Mouse (Mus musculus): ENCODE results near the gene Rpl4. TPM values are rescaled to one million over a fixed set of nuclear protein-coding genes. Genes with fewer than 3 reads are reported as not detected.
"Not testable (repeated sequence)": the region's sequence is repeated elsewhere in the genome, so short reads cannot be mapped to it uniquely, and the experiment has no call there.

Rpl4 gene
- polyA plus RNA-seq (2015; fragmentation: Nextera tagmentation; extraction: Ambion mirVana): 1,198 and 1,252 TPM in 2 replicates

DNA sequence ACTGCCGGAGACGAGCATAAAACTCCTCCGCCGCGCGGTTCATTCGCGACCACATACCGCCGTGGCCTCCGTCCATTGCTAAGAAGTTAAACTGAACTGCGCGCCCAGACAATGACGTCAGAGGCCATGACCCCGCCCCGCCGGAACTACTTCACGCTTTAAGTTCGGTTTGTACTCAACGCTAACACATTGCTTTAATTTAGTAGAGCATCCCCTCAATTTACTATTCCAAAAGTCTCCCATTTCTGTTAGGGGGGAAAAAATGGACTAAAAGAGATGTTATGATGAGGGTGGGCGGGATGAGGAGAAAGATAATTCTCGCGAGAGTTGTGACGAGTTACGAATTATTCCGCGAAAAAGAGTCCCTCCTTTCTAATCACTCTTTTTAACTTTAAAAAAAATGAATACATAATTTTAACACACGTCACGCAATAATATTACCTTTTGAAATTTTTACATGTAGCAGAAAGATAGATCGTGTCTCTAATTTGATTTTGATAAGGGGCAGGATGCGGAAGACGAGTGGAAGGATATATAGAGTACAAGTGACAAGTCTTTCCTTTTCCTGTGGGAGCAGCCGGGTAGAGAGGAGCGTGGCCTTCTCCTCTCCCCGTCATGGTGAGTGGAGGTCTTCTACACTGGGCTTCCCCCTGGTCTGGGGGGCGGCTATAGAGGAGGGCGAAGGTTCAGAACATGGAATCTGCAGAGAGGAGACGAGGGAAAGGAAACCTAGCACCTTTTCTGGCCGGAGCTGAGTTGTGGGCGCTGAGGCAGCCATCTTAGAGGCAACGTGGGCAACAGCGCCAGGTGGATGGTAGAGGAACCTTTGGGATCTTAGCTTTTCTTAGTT lies at the start of gene Rpl4, which contains the start of gene Zwilch:
TSS of gene Rpl4 (plus strand) at position 560 of the 850 bp plus-strand sequence.
TSS of gene Zwilch (minus strand) at position 289 of the 850 bp plus-strand sequence.
- Histone ChIP-seq H3K9me3 (no peaks in the 10 kb centered on the region), H3K9ac (peak within 1 kb of the TSS; percentile 87), H3K27me3 (replicated peaks) (no peaks in the 10 kb centered on the region), H3K4me1 (replicated peaks) (peaks cover 3% of the 10 kb centered on the region; the same call in 1 of the 2 replicates), H3K36me3 (peaks cover 33% of the 10 kb centered on the region), H3K4me2 (replicated peaks) (peak within 1 kb of the TSS; percentile 66), H3K27ac (peak within 1 kb of the TSS; percentile 91), H3K4me3 (replicated peaks) (peak within 1 kb of the TSS; percentile 83)
- peak; percentile 91 for ATAC-seq
- 0% methylated on average over 42 of the region's 42 CpGs for WGBS

DNA sequence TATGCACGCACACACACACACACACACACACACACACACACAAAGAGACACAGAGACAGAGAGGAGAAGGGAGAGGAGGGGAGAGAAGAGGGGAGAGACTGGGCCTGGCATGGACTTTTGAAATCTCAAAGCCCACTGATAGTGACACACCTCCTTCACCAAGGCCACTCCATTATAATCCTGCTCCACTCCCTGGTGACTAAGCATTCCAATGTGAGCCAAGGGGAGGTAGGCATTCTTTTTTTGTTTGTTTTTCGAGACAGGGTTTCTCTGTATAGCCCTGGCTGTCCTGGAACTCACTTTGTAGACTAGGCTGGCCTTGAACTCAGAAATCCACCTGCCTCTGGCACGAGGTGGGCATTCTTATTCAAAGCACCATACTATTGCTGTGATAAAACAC lies 48.3 kb upstream of the Rpl4 start:
- not testable (repeated sequence) for H3K9ac ChIP-seq; H3K4me2 ChIP-seq (replicated peaks); H3K4me1 ChIP-seq (replicated peaks); H3K27ac ChIP-seq; H3K36me3 ChIP-seq; H3K9me3 ChIP-seq; H3K4me3 ChIP-seq (replicated peaks); H3K27me3 ChIP-seq (replicated peaks)
- 66% methylated on average over 3 of the region's 3 CpGs for WGBS
- ATAC-seq: peak; percentile 56

DNA sequence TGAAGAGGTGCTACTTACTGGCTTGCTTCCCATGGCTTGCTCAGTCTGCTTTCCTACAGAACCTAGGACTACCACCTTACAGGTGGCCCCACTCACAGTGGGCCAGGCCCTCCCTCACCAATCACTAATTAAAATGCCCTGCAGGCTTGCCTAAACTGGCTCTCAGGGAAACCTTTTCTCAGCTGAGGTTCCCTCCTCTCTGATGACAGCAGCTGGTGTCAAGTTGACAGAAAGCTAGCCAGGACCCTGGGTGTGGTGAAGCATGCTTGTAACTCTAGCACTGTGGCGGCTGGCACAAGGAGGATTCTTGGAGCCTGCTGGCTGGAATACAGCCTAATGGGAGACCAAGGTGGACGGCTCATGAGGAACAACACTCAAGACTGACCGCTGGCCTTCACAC lies 47.9 kb upstream of the Rpl4 start:
- WGBS: 68% methylated on average over 3 of the region's 3 CpGs
- Histone ChIP-seq H3K9ac (no peak overlapping the region), H3K4me2 (replicated peaks) (no peak overlapping the region), H3K4me1 (replicated peaks) (no peaks in the 10 kb centered on the region; the same call in 1 of the 2 replicates), H3K9me3 (no peaks in the 10 kb centered on the region), H3K27me3 (replicated peaks) (no peaks in the 10 kb centered on the region), H3K4me3 (replicated peaks) (no peak overlapping the region), H3K36me3 (no peaks in the 10 kb centered on the region), H3K27ac (no peak overlapping the region)
- peak; percentile 14; the same call in 1 of the 2 replicates for ATAC-seq

DNA sequence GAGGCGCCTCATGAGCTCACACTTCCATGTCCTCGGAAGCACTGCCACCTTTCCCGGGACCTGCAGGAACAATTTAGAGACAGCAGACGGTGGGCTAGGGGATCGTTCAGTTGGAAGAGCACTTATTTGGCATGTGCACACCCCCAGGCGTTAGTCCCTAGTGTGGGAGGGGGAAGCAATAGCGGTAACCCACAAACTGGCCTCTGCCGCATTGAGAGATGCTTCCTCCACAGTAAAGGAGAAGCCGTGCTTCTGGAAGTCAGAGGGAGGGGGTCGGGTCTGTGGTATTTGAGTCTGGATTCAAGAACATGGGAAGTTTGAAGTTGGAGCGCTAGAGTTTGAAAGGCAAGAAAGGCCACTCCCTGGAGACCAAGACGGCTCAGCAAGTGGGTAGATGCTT lies 47.1 kb upstream of the Rpl4 start:
- no peaks in the 10 kb centered on the region for H3K27me3 ChIP-seq (replicated peaks)
- no peak for ATAC-seq
- no peak overlapping the region for H3K4me3 ChIP-seq (replicated peaks)
- no peaks in the 10 kb centered on the region for H3K36me3 ChIP-seq
- no peaks in the 10 kb centered on the region for H3K4me1 ChIP-seq (replicated peaks)
- no peaks in the 10 kb centered on the region for H3K9me3 ChIP-seq
- 60% methylated on average over 12 of the region's 12 CpGs for WGBS
- H3K4me2 ChIP-seq (replicated peaks): no peak overlapping the region
- H3K9ac ChIP-seq: no peak overlapping the region
- no peak overlapping the region for H3K27ac ChIP-seq

DNA sequence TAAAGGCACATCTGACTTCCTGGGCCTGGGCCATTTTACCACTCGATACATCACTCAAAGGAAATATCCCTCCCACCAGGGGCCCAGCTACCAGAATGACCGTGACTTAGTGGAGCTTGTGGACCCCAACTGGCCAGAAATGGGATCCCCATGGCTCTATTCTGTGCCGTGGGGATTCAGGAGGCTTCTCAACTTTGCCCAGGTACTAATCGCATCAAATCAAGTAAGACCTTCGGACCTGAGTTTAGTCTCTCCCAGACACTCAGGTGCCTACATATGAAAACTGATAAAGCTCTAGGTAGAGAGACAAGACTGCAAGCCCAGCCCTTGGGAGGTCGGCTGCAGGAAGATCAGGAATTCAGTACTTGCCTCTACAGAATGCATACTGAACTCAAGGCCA lies 41.6 kb upstream of the Rpl4 start:
- Histone ChIP-seq H3K4me1 (replicated peaks) (no peaks in the 10 kb centered on the region), H3K36me3 (0 out of 2 replicates have a peak, but pooled peaks cover 4% of the 10 kb centered on the region), H3K27me3 (replicated peaks) (no peaks in the 10 kb centered on the region), H3K27ac (no peak overlapping the region), H3K9me3 (no peaks in the 10 kb centered on the region), H3K9ac (no peak overlapping the region), H3K4me3 (replicated peaks) (no peak overlapping the region), H3K4me2 (replicated peaks) (no peak overlapping the region)
- peak; percentile 71 for ATAC-seq
- 72% methylated on average over 6 of the region's 6 CpGs for WGBS

DNA sequence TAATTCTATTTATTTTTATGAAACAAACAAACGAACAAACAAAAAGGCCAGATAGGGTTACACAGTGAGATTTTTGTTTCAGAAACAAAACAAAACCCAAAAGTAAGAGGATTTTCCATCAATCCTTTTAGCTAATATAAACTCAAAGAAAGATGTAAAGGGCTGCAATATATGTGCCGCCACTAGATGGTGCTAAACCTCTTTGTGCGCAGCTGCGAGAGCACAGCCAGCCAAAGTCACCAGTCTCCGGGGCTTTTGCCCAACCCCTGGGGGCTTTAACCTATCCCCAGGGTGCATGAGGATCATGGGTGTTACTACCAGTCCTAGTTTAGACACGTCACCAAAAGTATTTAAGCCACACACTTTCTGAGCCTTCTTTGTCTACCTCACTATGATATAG lies 34.3 kb upstream of the Rpl4 start:
- H3K4me2 ChIP-seq (replicated peaks); H3K4me1 ChIP-seq (replicated peaks); H3K36me3 ChIP-seq; H3K27me3 ChIP-seq (replicated peaks); H3K9ac ChIP-seq; H3K9me3 ChIP-seq; ATAC-seq; H3K4me3 ChIP-seq (replicated peaks); H3K27ac ChIP-seq: not testable (repeated sequence)
- 4% methylated on average over 6 of the region's 6 CpGs for WGBS

DNA sequence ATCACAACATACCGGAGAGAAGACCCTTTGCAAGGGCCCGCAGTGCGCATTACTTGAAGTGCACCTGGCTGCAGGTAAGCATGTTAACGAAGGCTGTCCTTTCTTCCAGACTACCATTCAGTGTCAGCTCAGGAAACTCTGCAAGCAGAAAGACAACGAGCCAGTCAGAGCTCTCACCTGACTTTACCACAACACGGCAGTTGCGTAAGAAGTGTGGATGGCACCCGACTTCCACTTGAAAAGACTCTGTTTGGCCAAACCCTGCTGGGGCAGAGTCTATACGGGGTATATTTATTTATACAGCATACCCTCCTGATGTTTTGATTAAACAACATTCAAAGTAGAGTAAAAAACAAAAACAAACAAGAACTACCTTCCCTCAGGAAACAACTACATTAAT lies 33.3 kb upstream of the Rpl4 start:
- Histone ChIP-seq H3K9me3 (no peaks in the 10 kb centered on the region), H3K4me3 (replicated peaks) (no peak overlapping the region), H3K27ac (no peak overlapping the region), H3K4me1 (replicated peaks) (no peaks in the 10 kb centered on the region), H3K4me2 (replicated peaks) (no peak overlapping the region), H3K36me3 (peaks cover 4% of the 10 kb centered on the region; the same call in 1 of the 2 replicates), H3K9ac (no peak overlapping the region), H3K27me3 (replicated peaks) (no peaks in the 10 kb centered on the region)
- 87% methylated on average over 9 of the region's 9 CpGs for WGBS
- ATAC-seq: no peak

DNA sequence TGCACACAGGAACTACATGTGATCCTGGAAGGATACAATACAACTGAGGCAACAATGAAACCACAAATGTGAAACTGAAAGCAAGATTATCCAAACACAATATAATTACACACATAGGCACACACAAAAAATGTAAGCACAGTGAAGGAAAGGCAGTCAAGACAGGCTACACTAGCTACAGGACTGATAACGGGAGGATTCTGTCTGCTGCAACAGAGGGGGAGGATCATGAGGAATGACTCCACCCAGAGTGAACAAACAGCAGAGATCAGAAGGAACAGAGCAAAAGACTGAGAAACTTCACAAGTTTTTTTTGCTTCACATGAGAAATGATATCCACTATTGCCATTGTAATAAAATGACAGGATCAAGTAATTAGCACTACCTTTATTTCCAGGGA lies 16.5 kb upstream of the Rpl4 start:
- no peak overlapping the region for H3K4me2 ChIP-seq (replicated peaks)
- no peak for ATAC-seq
- WGBS: 91% methylated on average over 1 of the region's 1 CpGs

DNA sequence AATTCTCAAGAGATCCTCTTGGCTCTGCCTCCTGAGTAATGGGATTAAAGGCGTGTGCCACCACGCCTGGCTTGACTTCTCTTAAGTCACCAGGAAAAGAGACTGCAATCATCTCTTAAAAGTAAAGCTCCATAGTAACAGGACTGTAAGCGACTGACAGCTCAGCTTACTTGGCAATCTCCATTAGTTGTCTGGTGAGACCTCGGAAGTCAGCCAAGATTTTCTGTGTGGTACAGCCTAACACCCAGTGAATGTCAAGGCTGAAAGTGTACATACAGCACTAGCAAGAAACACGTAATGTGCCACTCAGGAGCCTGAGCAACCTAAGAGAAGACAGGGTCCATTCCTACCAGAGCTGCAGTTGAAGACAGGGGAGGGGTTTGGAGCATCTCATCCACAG lies 12.7 kb upstream of the Rpl4 start:
- ATAC-seq: no peak
- WGBS: 85% methylated on average over 5 of the region's 5 CpGs
- no peaks in the 10 kb centered on the region for H3K27me3 ChIP-seq (replicated peaks)
- no peaks in the 10 kb centered on the region for H3K4me1 ChIP-seq (replicated peaks)
- H3K27ac ChIP-seq: no peak overlapping the region
- H3K4me3 ChIP-seq (replicated peaks): no peak overlapping the region
- no peak overlapping the region for H3K4me2 ChIP-seq (replicated peaks)
- H3K9me3 ChIP-seq: no peaks in the 10 kb centered on the region
- peaks cover 12% of the 10 kb centered on the region; the same call in 1 of the 2 replicates for H3K36me3 ChIP-seq
- no peak overlapping the region for H3K9ac ChIP-seq

More for the DNA sequence above, 16.5 kb upstream of the Rpl4 start:
- H3K9ac ChIP-seq: no peak overlapping the region
- H3K9me3 ChIP-seq: no peaks in the 10 kb centered on the region
- H3K4me1 ChIP-seq (replicated peaks): no peaks in the 10 kb centered on the region
- H3K27ac ChIP-seq: no peak overlapping the region
- H3K36me3 ChIP-seq: peaks cover 24% of the 10 kb centered on the region; the same call in 1 of the 2 replicates
- H3K27me3 ChIP-seq (replicated peaks): no peaks in the 10 kb centered on the region
- no peak overlapping the region for H3K4me3 ChIP-seq (replicated peaks)

DNA sequence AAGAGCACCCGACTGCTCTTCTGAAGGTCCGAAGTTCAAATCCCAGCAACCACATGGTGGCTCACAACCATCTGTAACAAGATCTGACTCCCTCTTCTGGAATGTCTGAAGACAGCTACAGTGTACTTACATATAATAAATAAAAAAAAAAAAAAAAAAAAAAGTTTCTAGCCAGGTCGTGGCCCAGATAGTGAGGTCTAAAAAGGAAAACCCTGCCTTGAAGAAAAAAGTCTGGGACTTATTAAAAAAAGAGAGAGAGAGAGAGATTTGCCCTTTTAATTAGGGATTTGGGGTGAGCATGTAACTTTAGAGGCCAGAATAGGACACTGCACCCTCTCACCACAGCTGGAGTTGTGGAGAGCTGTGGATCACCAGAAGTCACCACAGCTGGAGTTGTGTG lies 3.2 kb upstream of the Rpl4 start:
- H3K27ac ChIP-seq; H3K36me3 ChIP-seq; H3K9me3 ChIP-seq; H3K27me3 ChIP-seq (replicated peaks); H3K4me1 ChIP-seq (replicated peaks); H3K4me2 ChIP-seq (replicated peaks); ATAC-seq; H3K4me3 ChIP-seq (replicated peaks); H3K9ac ChIP-seq: not testable (repeated sequence)
- WGBS: 84% methylated on average over 3 of the region's 3 CpGs

DNA sequence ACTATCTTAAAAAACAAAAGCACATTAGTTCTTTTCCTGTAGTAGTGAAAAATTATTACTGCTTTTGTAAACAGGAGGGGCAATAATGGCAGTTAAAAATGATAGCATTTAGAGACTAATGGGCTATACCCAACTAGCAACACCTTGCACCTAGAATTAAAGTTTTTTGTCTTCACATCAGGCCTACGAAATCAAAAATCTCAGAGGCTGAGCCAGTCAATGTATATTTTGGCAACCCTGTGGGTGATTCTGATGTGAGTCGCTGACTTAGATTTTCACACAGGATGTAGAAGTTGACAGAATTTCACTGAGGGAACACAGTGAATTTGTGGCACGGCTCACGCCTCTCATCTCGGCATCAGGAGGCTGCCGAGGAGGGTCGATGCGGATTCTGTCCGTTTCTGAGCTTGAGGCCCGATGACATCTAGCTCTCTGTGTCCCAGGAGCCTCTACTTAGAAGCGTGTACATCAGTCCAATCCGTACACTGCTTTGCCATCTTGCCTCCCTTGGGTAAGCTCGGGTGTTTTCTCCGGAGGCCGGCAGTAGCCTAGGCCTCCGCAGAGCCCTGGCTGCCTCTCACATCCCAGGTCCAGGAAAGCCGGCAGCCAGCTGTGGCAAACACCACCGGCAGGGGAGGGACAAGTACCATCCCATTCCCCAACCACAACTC lies 895 bp upstream of the Rpl4 start:
- Histone ChIP-seq H3K27ac (peak overlapping the region; percentile 91), H3K4me3 (replicated peaks) (peak overlapping the region; percentile 83), H3K9ac (peak overlapping the region; percentile 87), H3K36me3 (peaks cover 25% of the 10 kb centered on the region), H3K4me2 (replicated peaks) (peak overlapping the region; percentile 66), H3K27me3 (replicated peaks) (no peaks in the 10 kb centered on the region), H3K9me3 (no peaks in the 10 kb centered on the region), H3K4me1 (replicated peaks) (peaks cover 3% of the 10 kb centered on the region; the same call in 1 of the 2 replicates)
- 2% methylated on average over 18 of the region's 18 CpGs for WGBS
- peak; percentile 70 for ATAC-seq

DNA sequence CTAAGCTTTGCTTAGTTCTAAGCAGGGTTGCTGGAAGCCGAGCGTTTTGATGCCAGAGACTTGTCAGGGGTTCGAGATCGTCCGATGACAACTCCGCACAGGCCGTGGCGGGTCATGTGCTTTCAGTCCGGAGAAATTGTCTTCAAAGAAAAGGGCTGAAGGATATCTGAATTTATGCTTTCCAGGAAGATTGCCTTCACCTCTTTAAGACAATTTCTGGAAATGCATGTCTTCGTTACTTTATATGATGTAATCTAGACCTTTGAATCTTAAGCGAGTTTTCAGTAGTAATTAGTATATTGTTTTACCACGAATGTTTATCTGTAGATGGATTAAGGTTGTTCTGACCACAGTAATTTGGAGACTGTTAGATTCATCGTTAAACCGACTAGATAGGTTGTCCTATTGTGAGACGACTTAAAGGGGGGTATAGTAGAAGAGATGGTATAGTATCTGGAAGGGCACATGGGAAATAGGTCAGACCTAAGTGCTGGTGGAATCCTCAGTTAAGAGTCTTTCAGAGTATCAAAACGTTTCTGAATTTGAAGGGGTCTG lies 568 bp downstream of the Rpl4 start:
- Histone ChIP-seq H3K27me3 (replicated peaks) (no peaks in the 10 kb centered on the region), H3K4me3 (replicated peaks) (peak overlapping the region; percentile 83), H3K9me3 (no peaks in the 10 kb centered on the region), H3K36me3 (peaks cover 34% of the 10 kb centered on the region), H3K27ac (peak overlapping the region; percentile 91), H3K4me1 (replicated peaks) (peaks cover 3% of the 10 kb centered on the region; the same call in 1 of the 2 replicates), H3K4me2 (replicated peaks) (peak overlapping the region; percentile 65), H3K9ac (peak overlapping the region; percentile 87)
- no peak for ATAC-seq
- under 1% methylated on average over 16 of the region's 16 CpGs for WGBS
